In genomic region chr8:120759847-120760246, GRCm38 (mm10) we compare ENCODE assay signal across 23 mouse cellular contexts. TPM values are rescaled to one million over a fixed set of nuclear protein-coding genes. Genes with fewer than 3 reads are reported as not detected.
DNase-seq lines count a peak whose midpoint lies in the region; ATAC-seq and TF ChIP-seq lines count a peak whose summit lies in the region.
"Had no signal": no experiment of that assay in that cellular context is flagged by ENCODE, and none has a peak within 500 bp of the region (broad histone marks: within the 10 kb centered on the region; RNA-seq: fewer than 3 reads in every experiment).

No protein-coding gene starts in this region.

- H3K27ac ChIP-seq in CH12.LX (ENCODE audit: insufficient read depth, low read depth): peak overlapping the region; percentile 12; the same call in 1 of the 2 replicates
- H3K27ac ChIP-seq in bone marrow, adult 2 months (ENCODE audit: control insufficient read depth, insufficient read depth, low read depth, low read length, poor library complexity): peak overlapping the region; percentile 74
- H3K27ac ChIP-seq in kidney, embryonic 16.5 days (ENCODE audit: low read length): no peak overlapping the region
- H3K27ac ChIP-seq: forebrain, embryonic 10.5 days; forebrain, embryonic 13.5 days; hindbrain, embryonic 12.5 days; hindbrain, embryonic 15.5 days had no signal

- DNase-seq in adrenal gland, postnatal 14 days: peak; percentile 58
- no peak for DNase-seq in adrenal gland, postnatal 4 days (ENCODE audit: low spot score in 2 of 2)
- DNase-seq in CH12.LX (ENCODE audit: extremely low read depth): peak; percentile 55
- DNase-seq in lung, postnatal 14 days: no peak
- DNase-seq in right cerebral cortex, postnatal 10 days (ENCODE audit: low spot score in 2 of 2): no peak
- DNase-seq: cerebellum, adult 11-12 months; cerebellum, adult 8-10 months; cerebellum, postnatal 14 days; gastrocnemius, postnatal 10 days; gastrocnemius, postnatal 36 days; heart, adult 11 months had no signal

- H3K4me1 ChIP-seq in CH12.LX (ENCODE audit: control insufficient read depth in 1 of 2, insufficient read depth in 2 of 2): peaks cover 43 to 86% of the 10 kb centered on the region in 2 experiments
- H3K4me1 ChIP-seq in bone marrow, adult 2 months (ENCODE audit: control insufficient read depth, insufficient read depth, low read length): peaks cover 7% of the 10 kb centered on the region
- H3K4me1 ChIP-seq in kidney, embryonic 16.5 days (ENCODE audit: insufficient read depth, low read length): peaks cover 16% of the 10 kb centered on the region
- H3K4me1 ChIP-seq: forebrain, embryonic 13.5 days; hindbrain, embryonic 15.5 days had no signal

- TF ChIP-seq RAD21 in CH12.LX (IDR thresholded peaks at IDR 0.05; ENCODE audit: low read depth, low read length): no peak

- in situ Hi-C loops in CH12.LX (cut with MboI; ENCODE audit: low pct_ligation_motif_present, low pct_unique_long_range_greater_than_20kb, low sequenced_read_pairs): no loop called here

- H3K9me3 ChIP-seq in CH12.LX (replicated peaks; ENCODE audit: low read length): no peaks in the 10 kb centered on the region
- H3K9me3 ChIP-seq in kidney, embryonic 16.5 days (ENCODE audit: low read length): no peaks in the 10 kb centered on the region
- H3K9me3 ChIP-seq: forebrain, embryonic 10.5 days; forebrain, embryonic 13.5 days; hindbrain, embryonic 12.5 days; hindbrain, embryonic 15.5 days had no signal

- no peak for TF ChIP-seq POLR2A in CH12.LX (IDR thresholded peaks at IDR 0.05; ENCODE audit: low read depth, low read length)
- TF ChIP-seq POLR2A in bone marrow, adult 2 months (IDR thresholded peaks at IDR 0.05; ENCODE audit: borderline replicate concordance, control insufficient read depth, low read depth, low read length): no peak

- H3K27me3 ChIP-seq in CH12.LX (replicated peaks): no peaks in the 10 kb centered on the region
- H3K27me3 ChIP-seq in kidney, embryonic 16.5 days (ENCODE audit: insufficient read depth, low read length): no peaks in the 10 kb centered on the region
- H3K27me3 ChIP-seq: forebrain, embryonic 13.5 days; hindbrain, embryonic 12.5 days; hindbrain, embryonic 15.5 days had no signal

- H3K4me3 ChIP-seq in CH12.LX (replicated peaks in 1 of 3; ENCODE audit: low read depth in 2 of 3, low read length in 2 of 3, poor library complexity in 1 of 3): peak overlapping the region in 1 of 3 experiments; percentile 4
- no peak overlapping the region for H3K4me3 ChIP-seq in bone marrow, adult 2 months (replicated peaks; ENCODE audit: control insufficient read depth, low read depth, low read length)
- H3K4me3 ChIP-seq in kidney, embryonic 16.5 days (ENCODE audit: low read length): no peak overlapping the region
- H3K4me3 ChIP-seq: forebrain, embryonic 10.5 days; forebrain, embryonic 13.5 days; hindbrain, embryonic 12.5 days; hindbrain, embryonic 15.5 days had no signal

- no peak overlapping the region for H3K4me2 ChIP-seq in CH12.LX (ENCODE audit: insufficient read depth, low read depth, poor library complexity, severe bottlenecking)
- H3K4me2 ChIP-seq in kidney, embryonic 16.5 days (replicated peaks; ENCODE audit: low read depth, low read length): no peak overlapping the region
- H3K4me2 ChIP-seq: forebrain, embryonic 13.5 days; heart, embryonic 11.5 days; hindbrain, embryonic 12.5 days; hindbrain, embryonic 15.5 days had no signal

- TF ChIP-seq EP300 in CH12.LX (IDR thresholded peaks at IDR 0.05; ENCODE audit: low read length): no peak

- H3K79me2 ChIP-seq in CH12.LX (replicated peaks; ENCODE audit: control insufficient read depth, extremely low read depth, insufficient read depth, poor library complexity, severe bottlenecking): no peaks in the 10 kb centered on the region

- 0 out of 2 replicates have a peak, but pooled peaks have one; percentile 12 for ATAC-seq in monocyte, adult 5-6 weeks (replicated peaks; ENCODE audit: insufficient number of reproducible peaks, low FRiP score, low TSS enrichment, poor library complexity, severe bottlenecking)
- ATAC-seq in kidney, embryonic 16.5 days (ENCODE audit: low FRiP score, low TSS enrichment): no peak
- ATAC-seq: activated CD4-positive, CD25-positive, alpha-beta regulatory T cell, adult 4 months; CD4-positive, CD25-positive, alpha-beta regulatory T cell, adult 4 months; forebrain, embryonic 13.5 days; forebrain, embryonic 16.5 days had no signal

- TF ChIP-seq CTCF in CH12.LX (conservative IDR thresholded peaks at IDR 0.05 in 1 of 2, IDR thresholded peaks at IDR 0.05 in 1 of 2; ENCODE audit: low read depth in 2 of 2, low read length in 2 of 2): no peak
- no peak for TF ChIP-seq CTCF in bone marrow, adult 2 months (IDR thresholded peaks at IDR 0.05; ENCODE audit: control insufficient read depth, insufficient read depth, low read length)

- dilution Hi-C loops in CH12.LX (cut with MboI; ENCODE audit: extremely low pct_ligation_motif_present, extremely low pct_unique_long_range_greater_than_20kb, low sequenced_read_pairs): no loop called here

- 36% methylated on average over 6 of the region's 6 CpGs for WGBS in bone marrow, adult 2 months
- 84% methylated on average over 6 of the region's 6 CpGs for WGBS in kidney, embryonic 16.5 days

- no peak overlapping the region for H3K9ac ChIP-seq in CH12.LX (ENCODE audit: insufficient read depth, low read depth)
- no peak overlapping the region for H3K9ac ChIP-seq in kidney, embryonic 16.5 days (replicated peaks; ENCODE audit: low read length)
- H3K9ac ChIP-seq: forebrain, embryonic 13.5 days; hindbrain, embryonic 12.5 days; hindbrain, embryonic 15.5 days had no signal

- peaks cover 9 to 16% of the 10 kb centered on the region in 2 experiments for H3K36me3 ChIP-seq in CH12.LX (replicated peaks in 1 of 2; ENCODE audit: control insufficient read depth in 1 of 2, insufficient read depth in 1 of 2, low read length in 1 of 2)
- no peaks in the 10 kb centered on the region for H3K36me3 ChIP-seq in kidney, embryonic 16.5 days (ENCODE audit: insufficient read depth, low read length)
- H3K36me3 ChIP-seq: forebrain, embryonic 10.5 days; hindbrain, embryonic 12.5 days; hindbrain, embryonic 15.5 days had no signal

TF ChIP-seq in CH12.LX, 34 proteins besides CTCF, POLR2A, EP300 and RAD21:
- peak; percentile 72 for TF ChIP-seq BHLHE40 (IDR thresholded peaks at IDR 0.05; ENCODE audit: low read depth, low read length)
- peak; percentile 75 for TF ChIP-seq USF2 (conservative IDR thresholded peaks at IDR 0.05; ENCODE audit: low read depth, low read length)
- peak; percentile 94 for TF ChIP-seq MAX (IDR thresholded peaks at IDR 0.05; ENCODE audit: low read length)
- no peak for TF ChIP-seq ELF1 (IDR thresholded peaks at IDR 0.05; ENCODE audit: low read depth, low read length)
- no peak for TF ChIP-seq TBP (conservative IDR thresholded peaks at IDR 0.05; ENCODE audit: low read depth, low read length)
- no peak for TF ChIP-seq NRF1 (IDR thresholded peaks at IDR 0.05; ENCODE audit: low read depth, low read length)
- no peak for TF ChIP-seq MAFK (IDR thresholded peaks at IDR 0.05; ENCODE audit: insufficient replicate concordance, low read length)
- 0 out of 2 replicates have a peak, but pooled peaks have one; percentile 44 for TF ChIP-seq MYC (IDR thresholded peaks at IDR 0.05; ENCODE audit: low read depth, low read length)
- no peak for TF ChIP-seq JUN (IDR thresholded peaks at IDR 0.05; ENCODE audit: insufficient read depth, low read depth, low read length)
- TF ChIP-seq USF1 (IDR thresholded peaks at IDR 0.05; ENCODE audit: low read depth, low read length): peak; percentile 69

RNA-seq across cellular contexts. Expression of gene Irf8, which starts 23.7 kb away (rescaled TPM):
- total RNA-seq in adrenal gland, postnatal 14 days (2021): 16.9 and 31.7 TPM in 2 replicates
- total RNA-seq in adrenal gland, postnatal 4 days (2021): 10 to 100 TPM; 29.8 to 40.5 TPM
- total RNA-seq in CH12.LX (2012; rRNA removed) (16.3 and 17.7 TPM in 2 replicates), CH12.LX (2014; rRNA removed) (11.2 and 13.3 TPM in 2 replicates)
- 34.3 and 37.4 TPM in 2 replicates for polyA plus RNA-seq in CH12.LX (2012; ENCODE audit: insufficient read length, low read depth)
- polyA plus RNA-seq in bone marrow, adult 2 months (2011; ENCODE audit: insufficient read depth, insufficient read length, low replicate concordance, missing spikeins): 32.8 and 80.9 TPM in 2 replicates
- 235 to 408 TPM (median 258 TPM) in 3 replicates for total RNA-seq in monocyte, adult 5-6 weeks (2017)
- polyA plus RNA-seq in kidney, embryonic 16.5 days (2015; fragmentation: Nextera tagmentation; extraction: Ambion mirVana): 10.0 and 10.9 TPM in 2 replicates
- polyA plus RNA-seq: C2C12 had no signal

Comparison
In these comparisons a context has a peak if more than half of its experiments do, and no peak if none do; other contexts are left out.
1. DNase-seq: peak in adrenal gland, postnatal 14 days (single experiment) and CH12.LX (single experiment); none in adrenal gland, postnatal 4 days (0 of 2), lung, postnatal 14 days (single experiment) and right cerebral cortex, postnatal 10 days (0 of 2).